Mouse (Mus musculus): ENCODE results near the gene Pcp4l1.

DNA sequence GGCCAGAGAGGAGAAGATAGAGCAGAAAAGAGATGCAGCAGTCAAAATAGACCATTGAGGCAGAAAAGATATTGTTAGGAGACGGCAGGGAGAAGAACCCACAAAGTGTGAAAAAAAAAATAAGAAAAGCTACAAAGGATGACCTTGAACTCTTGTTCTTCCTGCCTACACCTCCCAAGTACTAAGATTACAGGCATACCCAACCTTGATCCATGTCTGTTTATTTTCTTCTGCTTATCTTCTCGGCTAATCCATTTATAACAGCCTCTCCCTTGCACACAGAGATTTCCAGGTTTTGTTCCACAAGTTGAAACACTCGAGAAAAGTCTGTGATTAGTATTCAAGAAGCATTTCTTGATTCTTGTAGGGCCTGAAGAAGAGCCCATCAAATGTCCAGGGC lies 26.2 kb downstream of the Pcp4l1 start:
- TF ChIP-seq CTCF (IDR thresholded peaks at IDR 0.05; ENCODE audit: control insufficient read depth, insufficient read depth, insufficient read length) (no peak), MAX (IDR thresholded peaks at IDR 0.05) (no peak), USF1 (IDR thresholded peaks at IDR 0.05; ENCODE audit: low read depth) (no peak), MYOG (IDR thresholded peaks at IDR 0.05; ENCODE audit: control insufficient read depth, extremely low read depth, insufficient read length) (no peak)

Measured in C2C12 (cell line).